Mouse (Mus musculus) fibroblast of lung, adult 2 months (primary cell): ENCODE measurements around the gene Rtkn.

ENCODE experiments used
- DNase-seq: peaks from one replicate; pipeline ENCODE4 v3.0.0-alpha.2; 2011; ENCODE audit warnings: low read depth

Rtkn gene

GRCm38 (mm10) chr6:83134951-83135513 lies at the start of gene Rtkn:
Rtkn (plus strand) TSS chr6:83135463.
- no peak for DNase-seq

- no peak for DNase-seq
Measured at GRCm38 (mm10) chr6:83086121-83087035, 48.9 kb upstream of the Rtkn start, which contains the start of gene Lbx2. Lbx2 (plus strand) TSS chr6:83086367.

- no peak for DNase-seq
Measured at GRCm38 (mm10) chr6:83087205-83087925, 47.9 kb upstream of the Rtkn start.

GRCm38 (mm10) chr6:83087926-83088260 lies 47.4 kb upstream of the Rtkn start:
- DNase-seq, result no peak

- DNase-seq, result no peak
Measured at GRCm38 (mm10) chr6:83092416-83093127, 42.7 kb upstream of the Rtkn start.

- DNase-seq, result no peak
Measured at GRCm38 (mm10) chr6:83095968-83096367, 39.3 kb upstream of the Rtkn start.

- no peak for DNase-seq
Measured at GRCm38 (mm10) chr6:83098411-83098810, 36.9 kb upstream of the Rtkn start.

- DNase-seq, result peak; percentile 76
Measured at GRCm38 (mm10) chr6:83101316-83101687, 34.0 kb upstream of the Rtkn start, which contains the start of the genes Ccdc142 and Gm42688. Ccdc142 (plus strand) TSS chr6:83101601. Gm42688 (plus strand) TSS chr6:83101617.

GRCm38 (mm10) chr6:83101688-83102556 lies 33.3 kb upstream of the Rtkn start:
- DNase-seq, result no peak

GRCm38 (mm10) chr6:83103130-83103650 lies 32.1 kb upstream of the Rtkn start:
- DNase-seq, result no peak

GRCm38 (mm10) chr6:83104158-83104557 lies 31.1 kb upstream of the Rtkn start:
- DNase-seq, result no peak

GRCm38 (mm10) chr6:83107566-83108400 lies 27.5 kb upstream of the Rtkn start:
- no peak for DNase-seq

GRCm38 (mm10) chr6:83108762-83109668 lies 26.2 kb upstream of the Rtkn start, which contains the start of gene Mrpl53:
Mrpl53 (plus strand) TSS chr6:83109040.
- DNase-seq, result no peak

- no peak for DNase-seq
Measured at GRCm38 (mm10) chr6:83111510-83112136, 23.6 kb upstream of the Rtkn start.

- DNase-seq, result peak; percentile 56
Measured at GRCm38 (mm10) chr6:83115011-83115671, 20.1 kb upstream of the Rtkn start, which contains the start of gene Mogs. Mogs (plus strand) TSS chr6:83115496.

GRCm38 (mm10) chr6:83115682-83116372 lies 19.4 kb upstream of the Rtkn start:
- DNase-seq, result no peak
